Mouse (Mus musculus) thymus, adult 2 months (tissue): ENCODE results near the gene Igf1r.

Experiments used
- CTCF ChIP-seq: fragments of 200-500 bp; IDR thresholded peaks from 2 replicates; pipeline ENCODE4 v1.5.1; 2012; ENCODE audit warnings: mild to moderate bottlenecking, control low read depth, low read length, moderate library complexity, borderline replicate concordance; ENCODE audit not compliant: control insufficient read depth, poor library complexity, insufficient read depth; ENCODE audit errors: extremely low read depth
- POLR2A ChIP-seq: fragments of 200-500 bp; IDR thresholded peaks from 2 replicates; pipeline ENCODE4 v1.6.1; 2012; ENCODE audit warnings: mild to moderate bottlenecking, low read length, control low read depth, moderate library complexity; ENCODE audit not compliant: control insufficient read depth, poor library complexity, insufficient read depth; ENCODE audit errors: extremely low read depth

DNA sequence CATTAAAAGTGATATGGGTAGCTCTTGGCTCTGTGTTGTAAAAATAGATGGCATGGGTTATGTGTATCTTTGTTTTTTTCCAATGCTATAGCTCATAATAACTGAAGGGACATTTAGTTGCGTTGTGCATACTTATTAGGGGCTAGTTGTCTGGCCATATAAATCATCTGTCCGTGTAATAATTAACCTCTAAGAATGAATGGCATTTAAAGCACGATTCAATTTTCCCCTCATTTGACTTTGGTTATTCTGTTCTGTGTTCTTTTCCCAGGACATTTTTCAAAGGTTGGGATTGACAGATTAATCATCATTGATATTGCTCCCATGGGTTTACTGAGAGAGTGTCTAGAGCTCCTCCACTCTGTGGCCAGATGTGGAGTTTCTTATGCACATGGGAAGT, 72.8 kb downstream of the Igf1r start:
- TF ChIP-seq CTCF (no peak), POLR2A (no peak)
